Mouse (Mus musculus): ENCODE measurements around the gene B4galnt4.

The B4galnt4 gene

GRCm38 (mm10) chr7:141072017-141072745 lies 11.3 kb downstream of the B4galnt4 start:
- no peak for DNase-seq (ENCODE audit: low spot score)

DNA sequence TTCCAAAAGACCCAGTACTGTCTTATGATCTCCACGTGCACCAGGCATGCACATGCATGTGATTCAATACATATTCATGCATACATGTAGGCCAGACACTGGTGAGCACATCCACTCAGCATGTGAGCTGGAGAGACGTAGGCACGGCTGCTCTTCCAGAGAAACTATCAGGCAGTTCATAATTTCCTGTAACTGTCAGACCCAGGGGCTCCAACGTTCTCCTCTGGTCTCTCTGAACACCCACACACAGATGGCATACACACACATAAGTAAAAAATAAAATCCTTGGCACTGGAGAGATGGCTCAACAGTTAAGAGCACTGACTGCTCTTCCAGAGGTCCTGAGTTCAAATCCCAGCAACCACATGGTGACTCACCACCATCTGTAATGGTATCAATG lies 12.9 kb downstream of the B4galnt4 start:
- no peak for DNase-seq (ENCODE audit: low spot score)

DNA sequence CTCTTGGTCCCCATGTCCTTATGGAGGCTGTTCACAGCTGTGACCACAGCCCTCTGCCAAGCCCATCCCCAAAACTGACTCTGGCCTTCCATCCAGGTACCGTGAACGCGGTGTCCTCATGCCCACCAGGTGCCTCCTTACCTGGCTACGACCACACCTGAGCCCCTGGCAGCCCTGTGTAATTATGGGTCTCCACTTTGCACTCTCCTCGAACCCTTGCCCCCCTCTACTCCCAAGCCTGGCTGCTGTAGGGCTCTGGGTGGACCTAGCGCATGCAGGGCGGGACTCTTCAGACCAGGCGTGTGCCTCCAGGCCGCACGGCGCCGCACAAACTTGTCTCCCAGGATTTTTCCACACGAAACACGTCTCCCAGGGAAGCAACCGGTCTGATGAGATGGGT lies 16.9 kb downstream of the B4galnt4 start, which contains the start of gene Pkp3:
Gene Pkp3, plus strand, starts transcription at position 378 of the 400 bp plus-strand sequence.
- no peak for DNase-seq (ENCODE audit: low spot score)

DNA sequence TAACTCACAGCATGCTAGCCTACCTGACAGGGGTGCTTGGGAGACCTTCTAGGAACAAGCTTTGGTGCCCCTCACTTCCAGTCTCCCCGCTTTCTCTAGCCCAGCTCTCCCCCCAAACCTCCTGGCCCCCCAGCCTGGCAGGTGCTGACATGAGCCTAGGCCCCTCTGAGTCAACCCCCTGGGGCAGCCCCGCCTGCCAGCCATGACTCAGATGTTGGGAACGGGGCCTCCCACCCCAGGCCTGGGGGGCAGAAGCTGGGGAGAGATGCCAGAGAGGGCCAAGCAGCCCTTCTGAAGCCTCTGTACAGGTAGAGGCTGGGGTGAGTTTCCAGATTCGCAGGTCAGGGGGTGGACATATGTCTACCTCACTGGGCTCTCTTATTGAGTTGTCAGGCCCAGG lies 18.0 kb downstream of the B4galnt4 start:
- DNase-seq (ENCODE audit: low spot score) = no peak

DNA sequence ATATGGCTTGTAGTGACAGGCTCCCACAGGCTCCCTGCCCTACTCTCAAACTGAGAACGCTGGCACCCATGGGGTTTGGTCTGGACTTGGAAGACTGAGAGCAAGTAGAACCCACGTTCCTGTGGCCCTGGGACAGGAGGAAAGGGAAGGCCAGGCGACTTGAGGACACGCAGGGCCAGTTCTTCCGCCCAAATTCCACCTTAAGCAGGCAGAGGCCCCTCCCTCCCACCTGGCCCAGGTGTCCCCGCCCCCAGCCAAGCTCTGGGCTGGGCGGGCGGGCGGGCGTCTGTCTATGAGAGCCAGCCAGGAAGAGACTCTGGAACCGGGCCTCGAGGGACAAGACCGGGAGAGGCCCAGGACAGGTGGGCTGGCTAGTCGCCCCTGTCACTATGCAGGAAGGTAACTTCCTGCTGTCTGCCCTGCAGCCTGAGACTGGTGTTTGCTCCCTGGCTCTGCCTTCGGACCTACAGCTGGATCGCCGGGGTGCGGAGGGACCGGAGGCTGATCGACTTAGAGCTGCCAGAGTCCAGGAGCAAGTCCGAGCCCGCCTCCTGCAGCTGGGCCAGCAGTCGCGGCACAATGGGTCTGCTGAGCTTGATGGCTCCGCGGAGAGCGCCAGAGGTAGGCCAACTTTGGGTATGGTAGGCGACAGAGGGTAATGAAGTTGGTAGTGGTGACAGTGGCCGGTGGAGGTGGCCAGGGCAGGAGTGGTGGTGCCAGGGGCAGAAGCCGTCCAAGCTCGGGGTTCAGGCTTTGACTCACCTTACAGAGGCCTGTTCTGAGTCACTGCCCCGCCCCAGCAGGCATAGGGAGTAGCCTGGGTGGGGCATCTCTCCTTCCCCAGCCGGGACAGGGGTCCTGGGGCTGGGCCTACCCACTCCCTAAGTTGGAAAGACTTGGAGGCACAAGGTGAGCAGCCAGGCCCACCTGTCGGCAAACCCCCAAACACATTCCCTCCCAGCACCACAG lies 18.9 kb downstream of the B4galnt4 start:
- DNase-seq (ENCODE audit: low spot score) = no peak

GRCm38 (mm10) chr7:141087894-141088293 lies 27.0 kb downstream of the B4galnt4 start:
- DNase-seq (ENCODE audit: low spot score) = no peak

DNA sequence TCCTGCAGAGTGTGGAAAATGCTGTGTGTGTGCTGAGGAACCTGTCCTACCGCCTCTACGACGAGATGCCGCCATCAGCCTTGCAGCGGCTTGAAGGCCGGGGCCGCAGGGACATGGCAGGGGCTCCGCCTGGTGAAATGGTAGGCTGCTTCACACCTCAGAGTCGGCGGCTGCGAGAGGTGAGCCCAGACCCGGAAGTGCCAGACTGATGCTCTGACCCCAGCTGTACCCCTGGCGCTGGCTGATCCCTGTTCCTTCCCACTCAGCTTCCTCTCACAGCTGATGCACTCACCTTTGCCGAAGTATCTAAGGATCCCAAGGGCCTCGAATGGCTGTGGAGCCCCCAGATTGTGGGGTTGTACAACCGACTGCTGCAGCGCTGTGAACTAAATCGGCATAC lies 27.6 kb downstream of the B4galnt4 start:
- no peak for DNase-seq (ENCODE audit: low spot score)

GRCm38 (mm10) chr7:141090228-141090627 lies 29.3 kb downstream of the B4galnt4 start:
- DNase-seq (ENCODE audit: low spot score) = no peak

- peak; percentile 70 for DNase-seq (ENCODE audit: low spot score)
Observed at GRCm38 (mm10) chr7:141092051-141092735, 31.3 kb downstream of the B4galnt4 start.

DNA sequence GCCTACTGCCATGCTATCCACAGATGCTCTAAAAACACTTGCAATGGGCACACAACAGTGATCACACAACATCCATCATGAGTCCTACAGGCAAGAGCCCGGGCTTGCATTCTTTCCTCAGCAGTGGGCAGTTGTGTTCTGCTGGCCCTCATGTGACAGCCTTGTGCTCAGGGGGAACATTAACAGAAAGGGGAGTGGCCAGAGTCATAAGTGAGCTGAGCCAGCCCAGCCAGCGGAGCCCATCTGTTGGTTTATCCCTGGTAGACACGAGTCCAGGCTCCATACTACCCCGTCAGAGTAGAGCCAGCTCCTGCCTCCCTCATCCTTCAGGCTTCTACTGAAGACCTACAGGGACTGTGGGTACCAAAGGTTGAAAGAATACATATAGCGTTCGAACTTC lies 33.0 kb downstream of the B4galnt4 start:
- no peak for DNase-seq (ENCODE audit: low spot score)

DNA sequence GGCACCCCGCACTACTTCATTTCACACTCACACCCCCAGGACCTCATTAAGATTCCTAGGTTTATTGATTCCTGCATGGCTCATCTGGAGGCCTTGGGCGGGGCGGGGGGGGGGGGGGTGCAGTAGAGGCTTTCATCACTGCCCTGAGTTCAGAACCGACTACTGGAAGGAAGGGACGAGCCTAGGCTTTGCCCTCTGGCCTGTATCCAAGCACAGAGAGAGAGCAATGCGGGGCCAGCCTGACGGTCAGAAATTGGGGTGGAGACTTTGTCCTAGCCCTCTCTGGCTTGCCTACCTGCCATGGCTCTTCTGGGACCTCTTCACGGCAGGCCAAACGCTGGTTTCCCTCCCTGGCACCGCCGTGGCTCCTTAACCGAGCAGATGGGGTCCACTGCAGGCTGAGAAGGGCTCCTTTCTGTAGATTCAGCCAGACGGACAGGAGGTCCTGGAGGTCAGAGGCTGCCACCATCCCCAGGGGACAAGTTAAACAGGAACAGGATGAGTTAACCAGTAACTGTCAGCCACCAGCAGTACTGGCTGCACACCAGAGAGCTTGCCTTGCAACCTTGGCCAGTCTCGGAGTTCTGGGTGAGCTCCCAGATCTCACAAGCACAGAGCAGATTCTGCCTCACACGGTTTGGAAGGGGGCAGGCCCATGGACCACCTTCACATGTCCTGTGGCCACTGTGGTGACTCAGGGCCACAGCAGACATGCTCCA lies 33.7 kb downstream of the B4galnt4 start:
- DNase-seq (ENCODE audit: low spot score) = no peak

GRCm38 (mm10) chr7:141096021-141096420 lies 35.1 kb downstream of the B4galnt4 start:
- DNase-seq (ENCODE audit: low spot score) = no peak

DNA sequence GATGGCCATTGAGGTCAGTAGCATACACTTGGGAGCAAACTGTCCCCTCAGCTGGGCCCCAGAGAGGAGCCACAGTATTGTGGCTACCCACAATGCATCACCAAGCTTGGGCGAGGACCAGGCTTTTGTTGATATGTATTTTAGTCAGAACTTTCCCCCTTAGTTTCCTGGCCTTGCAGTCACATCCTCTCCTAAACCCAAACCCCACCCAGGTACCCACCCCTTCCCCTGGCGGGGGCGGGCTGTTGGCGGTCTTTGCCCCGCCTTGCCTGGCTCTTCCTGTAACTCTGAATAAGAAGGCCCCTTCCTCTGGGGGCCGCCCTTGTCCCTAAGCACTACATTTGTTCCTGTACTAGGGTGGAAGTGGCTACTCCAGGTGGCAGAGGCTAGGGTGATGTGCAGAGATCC lies 35.7 kb downstream of the B4galnt4 start:
- no peak for DNase-seq (ENCODE audit: low spot score)

- DNase-seq (ENCODE audit: low spot score) = no peak
Observed at GRCm38 (mm10) chr7:141097177-141097576, 36.3 kb downstream of the B4galnt4 start.

DNA sequence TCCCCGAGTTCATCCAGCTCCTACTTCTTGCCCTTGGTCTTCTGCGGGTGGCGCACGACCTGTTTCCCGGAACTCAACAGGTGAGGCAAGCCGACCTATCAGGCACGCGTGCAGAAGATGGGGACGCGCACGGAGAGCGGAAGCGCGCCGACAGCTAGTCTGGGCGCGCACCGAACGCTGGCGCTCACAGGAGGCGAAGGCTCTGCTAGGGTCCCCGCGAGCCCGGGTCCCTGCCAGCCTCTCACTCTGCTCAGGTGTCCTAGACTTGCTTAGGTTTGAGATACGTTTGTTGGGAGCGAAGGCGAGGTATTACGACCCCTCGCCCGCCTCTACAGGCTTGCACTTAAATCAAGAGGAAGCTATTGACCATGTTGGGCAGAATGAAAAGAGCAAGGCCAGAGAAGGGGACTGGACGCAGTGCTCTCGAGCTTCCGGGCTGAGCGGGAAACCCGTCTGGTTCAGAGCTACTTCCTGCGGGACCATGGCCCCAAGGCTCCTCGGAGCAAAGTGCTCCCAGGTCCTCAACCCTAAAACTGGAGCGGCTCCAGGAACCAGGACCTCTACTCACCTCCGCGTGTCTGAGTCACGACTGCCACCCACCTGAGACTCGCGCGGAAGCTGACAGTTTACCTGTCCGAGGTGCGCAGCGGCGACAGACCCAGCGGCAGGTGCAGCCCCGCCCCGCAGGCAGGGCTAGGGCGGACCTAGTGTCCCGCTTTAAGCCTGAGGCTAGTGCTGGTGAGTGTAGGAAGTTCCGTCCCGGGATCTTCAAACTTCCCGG lies 39.2 kb downstream of the B4galnt4 start, which contains the start of gene Sigirr:
Gene Sigirr, minus strand, starts transcription at position 662 of the 781 bp plus-strand sequence.
- DNase-seq (ENCODE audit: low spot score) = no peak

DNA sequence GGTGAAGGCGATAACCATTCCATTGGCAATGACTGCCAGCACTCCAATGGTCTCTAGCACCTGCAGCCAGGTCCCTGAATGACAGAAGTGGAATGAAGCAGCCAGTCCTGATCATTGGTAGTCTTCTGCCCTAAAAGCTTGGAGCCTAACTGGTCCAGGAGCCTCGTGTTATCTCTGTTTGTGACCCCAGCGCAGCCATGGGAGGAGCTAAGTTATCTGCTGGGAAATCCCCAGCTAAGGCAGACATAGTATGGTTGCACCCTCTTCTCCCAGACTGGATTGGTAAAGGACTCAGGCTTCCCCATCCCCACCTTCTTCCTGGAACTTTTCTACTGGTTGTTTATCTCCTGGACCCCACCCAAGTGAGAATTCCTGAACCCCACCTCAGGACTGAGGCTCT lies 42.3 kb downstream of the B4galnt4 start:
- DNase-seq (ENCODE audit: low spot score) = no peak

GRCm38 (mm10) chr7:141115874-141116273 lies 55.0 kb downstream of the B4galnt4 start:
- no peak for DNase-seq (ENCODE audit: low spot score)

DNA sequence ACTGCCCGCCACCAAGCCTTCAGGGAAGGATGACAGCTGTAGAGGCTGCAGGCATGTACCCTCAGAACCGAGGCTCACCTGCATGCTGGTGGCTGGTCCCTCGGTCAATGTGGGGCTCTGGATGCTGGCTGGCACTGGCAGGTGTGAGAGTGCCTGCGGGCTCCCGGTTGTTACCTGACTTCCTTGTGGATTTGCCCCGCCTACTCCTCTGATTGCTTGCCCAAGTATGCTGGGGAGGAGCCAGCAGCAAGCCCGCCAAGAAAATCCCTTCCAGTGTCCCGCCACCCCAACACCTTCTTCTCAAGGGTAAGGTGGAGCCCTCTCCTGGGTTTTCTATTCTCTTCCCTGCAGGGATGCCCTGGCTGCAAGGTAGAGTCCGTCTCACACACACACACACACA lies 56.7 kb downstream of the B4galnt4 start, which contains the start of gene Ano9:
Gene Ano9, minus strand, starts transcription at position 171 of the 400 bp plus-strand sequence.
- no peak for DNase-seq (ENCODE audit: low spot score)

GRCm38 (mm10) chr7:141119487-141119886 lies 58.6 kb downstream of the B4galnt4 start:
- DNase-seq (ENCODE audit: low spot score) = no peak

DNA sequence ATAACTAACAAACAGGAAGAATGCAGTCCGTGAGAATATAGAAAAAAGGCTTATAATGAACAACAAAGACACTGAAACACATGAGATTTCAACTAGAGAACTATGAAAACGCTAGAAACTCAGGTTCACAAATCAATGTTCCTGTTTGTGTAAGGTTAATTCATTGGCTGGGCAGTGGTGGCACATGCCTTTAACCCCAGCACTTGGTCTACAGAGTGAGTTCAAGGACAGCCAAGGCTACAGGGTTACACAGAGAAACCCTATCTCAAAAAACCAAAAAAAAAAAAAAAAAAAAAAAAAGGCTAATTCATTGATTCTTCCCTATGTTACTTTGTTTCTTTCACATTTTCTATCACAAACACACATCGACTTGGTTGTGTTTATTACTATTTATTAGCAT lies 59.7 kb downstream of the B4galnt4 start:
- DNase-seq (ENCODE audit: low spot score) = no peak

DNA sequence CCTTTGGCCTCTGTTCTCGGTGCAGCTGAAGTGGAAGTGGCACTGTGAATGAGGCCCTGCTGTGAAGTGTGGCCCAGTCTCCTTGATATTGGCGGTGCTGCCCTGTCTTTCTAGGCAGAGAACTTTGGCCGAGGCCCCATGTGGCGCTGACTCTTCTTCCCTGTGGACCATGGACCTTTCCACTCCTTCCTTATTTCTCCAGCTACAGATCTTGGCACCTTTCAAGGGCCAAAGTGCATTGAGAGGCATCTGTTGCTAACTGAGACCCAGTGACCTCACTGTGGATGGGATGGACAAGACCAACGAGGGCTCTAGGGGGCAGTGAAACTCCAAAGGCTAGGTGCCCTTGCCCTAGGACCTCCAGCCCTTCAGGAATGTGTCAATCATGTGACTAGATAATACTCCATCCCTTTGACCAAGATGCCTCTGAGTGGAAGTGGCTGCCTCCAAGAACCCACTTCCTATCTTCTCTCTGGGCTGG lies 60.2 kb downstream of the B4galnt4 start:
- no peak for DNase-seq (ENCODE audit: low spot score)

Data from testis, postnatal 14 days (tissue).